Mouse (Mus musculus): ENCODE measurements around the gene Lcn9.
"Not testable (repeated sequence)": the region's sequence is repeated elsewhere in the genome, so short reads cannot be mapped to it uniquely, and the experiment has no call there.

Gene Lcn9

GRCm38 (mm10) chr2:25822806-25823205 is at the start of gene Lcn9:
Gene Lcn9 (plus strand): TSS chr2:25823153.
- DNase-seq (ENCODE audit: low read depth, low spot score) = no peak

GRCm38 (mm10) chr2:25773507-25773906 is 49.4 kb upstream of the Lcn9 start:
- DNase-seq (ENCODE audit: low read depth, low spot score) = no peak

GRCm38 (mm10) chr2:25774640-25775039 is 48.3 kb upstream of the Lcn9 start:
- no peak for DNase-seq (ENCODE audit: low read depth, low spot score)

- no peak for DNase-seq (ENCODE audit: low read depth, low spot score)
These were observed 47.0 kb upstream of the Lcn9 start for GRCm38 (mm10) chr2:25775991-25776390.

GRCm38 (mm10) chr2:25776717-25777116 is 46.2 kb upstream of the Lcn9 start, which contains the start of gene Lcn11:
Gene Lcn11 (plus strand): TSS chr2:25777017.
- no peak for DNase-seq (ENCODE audit: low read depth, low spot score)

GRCm38 (mm10) chr2:25779076-25779475 is 43.9 kb upstream of the Lcn9 start:
- no peak for DNase-seq (ENCODE audit: low read depth, low spot score)

GRCm38 (mm10) chr2:25780921-25781320 is 42.0 kb upstream of the Lcn9 start:
- DNase-seq (ENCODE audit: low read depth, low spot score) = no peak

GRCm38 (mm10) chr2:25781957-25782356 is 41.0 kb upstream of the Lcn9 start, which contains the start of gene Gm13539:
Gene Gm13539 (plus strand): TSS chr2:25782257.
- DNase-seq (ENCODE audit: low read depth, low spot score) = no peak

- DNase-seq (ENCODE audit: low read depth, low spot score) = no peak
These were observed 37.2 kb upstream of the Lcn9 start for GRCm38 (mm10) chr2:25785573-25786322.

GRCm38 (mm10) chr2:25789092-25789491 is 33.9 kb upstream of the Lcn9 start:
- DNase-seq (ENCODE audit: low read depth, low spot score) = no peak

- no peak for DNase-seq (ENCODE audit: low read depth, low spot score)
These were observed 25.3 kb upstream of the Lcn9 start for GRCm38 (mm10) chr2:25797635-25798034.

- no peak for DNase-seq (ENCODE audit: low read depth, low spot score)
These were observed 24.9 kb upstream of the Lcn9 start for GRCm38 (mm10) chr2:25798065-25798464.

GRCm38 (mm10) chr2:25811711-25812110 is 11.2 kb upstream of the Lcn9 start:
- no peak for DNase-seq (ENCODE audit: low read depth, low spot score)

GRCm38 (mm10) chr2:25813364-25813763 is 9.6 kb upstream of the Lcn9 start:
- DNase-seq (ENCODE audit: low read depth, low spot score) = peak; percentile 46

- DNase-seq (ENCODE audit: low read depth, low spot score) = not testable (repeated sequence)
These were observed 7.2 kb upstream of the Lcn9 start, which contains the start of gene Glt6d1 for GRCm38 (mm10) chr2:25815748-25816147. Gene Glt6d1 (minus strand): TSS chr2:25815848.

GRCm38 (mm10) chr2:25824751-25825150 is 1.8 kb downstream of the Lcn9 start:
- DNase-seq (ENCODE audit: low read depth, low spot score) = no peak

GRCm38 (mm10) chr2:25828344-25828947 is 5.5 kb downstream of the Lcn9 start:
- no peak for DNase-seq (ENCODE audit: low read depth, low spot score)

GRCm38 (mm10) chr2:25830786-25831185 is 7.8 kb downstream of the Lcn9 start:
- DNase-seq (ENCODE audit: low read depth, low spot score) = no peak

- DNase-seq (ENCODE audit: low read depth, low spot score) = peak; percentile 71
These were observed 13.3 kb downstream of the Lcn9 start for GRCm38 (mm10) chr2:25836291-25836690.

GRCm38 (mm10) chr2:25842161-25842560 is 19.2 kb downstream of the Lcn9 start:
- DNase-seq (ENCODE audit: low read depth, low spot score) = no peak

GRCm38 (mm10) chr2:25842758-25843157 is 19.8 kb downstream of the Lcn9 start:
- no peak for DNase-seq (ENCODE audit: low read depth, low spot score)

- DNase-seq (ENCODE audit: low read depth, low spot score) = no peak
These were observed 21.1 kb downstream of the Lcn9 start for GRCm38 (mm10) chr2:25844097-25844496.

- no peak for DNase-seq (ENCODE audit: low read depth, low spot score)
These were observed 23.6 kb downstream of the Lcn9 start for GRCm38 (mm10) chr2:25846516-25846915.
